Mouse (Mus musculus): ENCODE results near the gene Gse1.

The Gse1 gene

GRCm38 (mm10) chr8:120374070-120374469 is 145.8 kb downstream of the Gse1 start:
- in situ Hi-C loops (cut with MseI, MboI): loop anchor here in 1 of 2 experiments (5.0 kb wide), 1 partner anchor 47 kb away; no protein-coding TSS in a partner anchor

GRCm38 (mm10) chr8:120374514-120374913 is 146.3 kb downstream of the Gse1 start:
- in situ Hi-C loops (cut with MseI, MboI): loop anchor here in 1 of 2 experiments (5.0 kb wide), 1 partner anchor 47 kb away; no protein-coding TSS in a partner anchor

- in situ Hi-C loops (cut with MseI, MboI): no loop called here
Observed at GRCm38 (mm10) chr8:120375170-120375569, 146.9 kb downstream of the Gse1 start.

- in situ Hi-C loops (cut with MseI, MboI): no loop called here
Observed at GRCm38 (mm10) chr8:120376215-120376614, 148.0 kb downstream of the Gse1 start.

- in situ Hi-C loops (cut with MseI, MboI): no loop called here
Observed at GRCm38 (mm10) chr8:120376847-120377802, 148.9 kb downstream of the Gse1 start.

- in situ Hi-C loops (cut with MseI, MboI): no loop called here
Observed at GRCm38 (mm10) chr8:120377803-120378189, 149.5 kb downstream of the Gse1 start.

GRCm38 (mm10) chr8:120378306-120378705 is 150.1 kb downstream of the Gse1 start:
- in situ Hi-C loops (cut with MseI, MboI): no loop called here

GRCm38 (mm10) chr8:120379015-120379414 is 150.8 kb downstream of the Gse1 start:
- in situ Hi-C loops (cut with MseI, MboI): no loop called here

GRCm38 (mm10) chr8:120381865-120382264 is 153.6 kb downstream of the Gse1 start:
- in situ Hi-C loops (cut with MseI, MboI): no loop called here

GRCm38 (mm10) chr8:120382436-120383203 is 154.4 kb downstream of the Gse1 start:
- in situ Hi-C loops (cut with MseI, MboI): no loop called here

GRCm38 (mm10) chr8:120383204-120383560 is 154.9 kb downstream of the Gse1 start:
- in situ Hi-C loops (cut with MseI, MboI): no loop called here

GRCm38 (mm10) chr8:120383713-120384112 is 155.5 kb downstream of the Gse1 start:
- in situ Hi-C loops (cut with MseI, MboI): no loop called here

- in situ Hi-C loops (cut with MseI, MboI): no loop called here
Observed at GRCm38 (mm10) chr8:120384745-120385144, 156.5 kb downstream of the Gse1 start.

GRCm38 (mm10) chr8:120388246-120388645 is 160.0 kb downstream of the Gse1 start:
- in situ Hi-C loops (cut with MseI, MboI): no loop called here

GRCm38 (mm10) chr8:120390598-120390997 is 162.3 kb downstream of the Gse1 start:
- in situ Hi-C loops (cut with MseI, MboI): no loop called here

- in situ Hi-C loops (cut with MseI, MboI): no loop called here
Observed at GRCm38 (mm10) chr8:120391856-120392255, 163.6 kb downstream of the Gse1 start.

GRCm38 (mm10) chr8:120393085-120393484 is 164.8 kb downstream of the Gse1 start:
- in situ Hi-C loops (cut with MseI, MboI): no loop called here

- in situ Hi-C loops (cut with MseI, MboI): no loop called here
Observed at GRCm38 (mm10) chr8:120393871-120394275, 165.6 kb downstream of the Gse1 start.

GRCm38 (mm10) chr8:120395892-120396291 is 167.6 kb downstream of the Gse1 start:
- in situ Hi-C loops (cut with MseI, MboI): no loop called here

GRCm38 (mm10) chr8:120396756-120397155 is 168.5 kb downstream of the Gse1 start:
- in situ Hi-C loops (cut with MseI, MboI): no loop called here

- in situ Hi-C loops (cut with MseI, MboI): no loop called here
Observed at GRCm38 (mm10) chr8:120397444-120398411, 169.5 kb downstream of the Gse1 start.
